In genomic region chr1:92831188-92832001, GRCm38 (mm10) we compare ENCODE assay signal across 8 mouse cellular contexts. TPM values are rescaled to one million over a fixed set of nuclear protein-coding genes. Genes with fewer than 3 reads are reported as not detected.
DNase-seq lines count a peak whose midpoint lies in the region; ATAC-seq lines count a peak whose summit lies in the region.

Gpc1 (plus strand) TSS chr1:92831645.

- H3K27ac ChIP-seq in hindbrain, embryonic 15.5 days (replicated peaks), result peak within 1 kb of the TSS; percentile 93

- H3K9me3 ChIP-seq in hindbrain, embryonic 15.5 days, result no peaks in the 10 kb centered on the region

- H3K4me2 ChIP-seq in hindbrain, embryonic 15.5 days, result peak within 1 kb of the TSS; percentile 85

- peaks cover 42% of the 10 kb centered on the region for H3K4me1 ChIP-seq in hindbrain, embryonic 15.5 days (replicated peaks)

- WGBS in hindbrain, embryonic 15.5 days, result 2% methylated on average over 39 of the region's 99 CpGs

- H3K27me3 ChIP-seq in hindbrain, embryonic 15.5 days, result 0 out of 2 replicates have a peak, but pooled peaks cover 8% of the 10 kb centered on the region

- DNase-seq in NIH3T3 (ENCODE audit: low read depth), result peak; percentile 91
- DNase-seq in cerebellum, postnatal 14 days, result peak; percentile 96
- peak; percentile 84 for DNase-seq in gastrocnemius, adult 18-20 months (ENCODE audit: low spot score)
- DNase-seq in left cerebral cortex, adult 11 months (ENCODE audit: low spot score), result peak; percentile 82
- DNase-seq in lung, postnatal 25 days (ENCODE audit: low spot score), result peak; percentile 73
- DNase-seq in retina, postnatal 1 day, result peak; percentile 90
- DNase-seq in urinary bladder, adult 2 months (ENCODE audit: low spot score), result peak; percentile 54

- peak within 1 kb of the TSS; percentile 97 for H3K9ac ChIP-seq in hindbrain, embryonic 15.5 days

- peak within 1 kb of the TSS; percentile 92 for H3K4me3 ChIP-seq in hindbrain, embryonic 15.5 days

- no peaks in the 10 kb centered on the region for H3K36me3 ChIP-seq in hindbrain, embryonic 15.5 days

- peak; percentile 85 for ATAC-seq in hindbrain, embryonic 15.5 days (ENCODE audit: low FRiP score, low read depth)

RNA-seq across cellular contexts. Expression of gene Gpc1, which starts in this region (rescaled TPM):
- 100 to 1,000 TPM; 223 to 227 TPM for total RNA-seq in gastrocnemius, adult 18-20 months (2021)
- 64.5 and 71.2 TPM in 2 replicates for polyA plus RNA-seq in hindbrain, embryonic 15.5 days (2015; fragmentation: Nextera tagmentation; extraction: Ambion mirVana)
- polyA plus RNA-seq in urinary bladder, adult 2 months (2012; rRNA removed), result 14.0 and 18.3 TPM in 2 replicates

Comparison
In these comparisons a context has a peak if more than half of its experiments do, and no peak if none do; other contexts are left out.
1. Peak in every context shown above with its lines: DNase-seq, ATAC-seq, H3K4me3 ChIP-seq and H3K27ac ChIP-seq.